Mouse (Mus musculus) urinary bladder, postnatal 10 days (tissue): ENCODE results near the gene Vmn2r83.
"Not testable (repeated sequence)": the region's sequence is repeated elsewhere in the genome, so short reads cannot be mapped to it uniquely, and the experiment has no call there.

Source experiments
- DNase-seq: peaks from one replicate; pipeline ENCODE4 v3.0.0; 2022; ENCODE audit warnings: low spot score

Vmn2r83 gene

DNA sequence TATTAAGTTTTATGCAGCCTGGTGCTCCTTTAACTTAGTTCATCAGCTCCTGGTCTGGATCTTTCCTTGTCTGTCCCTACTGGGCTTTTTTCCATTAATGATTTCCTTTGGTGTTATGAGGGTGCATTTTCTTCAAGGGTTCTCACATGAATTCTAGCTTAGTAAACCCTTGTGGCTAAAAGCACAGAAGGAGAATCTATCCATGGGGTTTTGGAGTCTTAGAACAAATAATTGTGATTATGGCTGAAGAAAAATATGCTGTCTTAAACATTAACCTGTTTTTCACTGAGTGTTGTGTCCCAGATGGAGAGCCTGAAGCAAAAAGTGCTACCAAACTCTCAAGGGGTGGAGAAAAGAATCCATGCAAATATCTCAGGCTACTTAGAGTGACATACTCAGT is at the start of gene Vmn2r83:
Gene Vmn2r83 (plus strand): TSS at position 301 of the 400 bp plus-strand sequence.
- DNase-seq: no peak

DNA sequence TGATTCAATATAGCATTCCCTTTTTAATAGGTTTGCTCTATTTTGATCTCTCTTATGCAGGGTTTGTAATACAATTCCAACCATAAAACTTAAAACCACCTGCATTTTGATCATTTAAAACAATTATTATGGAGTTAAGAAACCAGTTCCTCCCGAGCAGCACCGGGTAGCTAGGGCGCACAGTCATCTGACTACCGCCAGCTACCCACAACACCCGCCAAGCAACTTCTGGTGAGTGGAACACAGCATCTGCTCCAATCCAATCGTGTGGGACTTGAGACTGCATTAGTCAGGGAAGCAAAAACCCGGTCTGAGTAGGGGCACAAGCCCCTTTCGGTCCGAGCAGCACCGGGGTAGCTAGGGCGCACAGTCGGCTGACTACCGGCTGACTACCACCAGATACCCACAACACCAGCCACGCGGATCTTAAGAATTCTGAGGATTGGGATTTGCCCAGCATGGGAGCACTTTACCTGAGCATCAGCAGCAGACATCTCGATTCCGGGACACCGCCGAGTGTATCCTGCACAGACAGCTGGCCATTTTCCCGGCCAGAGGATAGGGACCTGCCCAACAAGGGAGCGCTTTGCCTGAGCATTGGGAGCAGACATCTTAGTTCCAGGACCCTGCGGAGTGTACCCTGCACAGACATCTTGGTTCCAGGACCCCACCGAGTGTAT is 33.2 kb upstream of the Vmn2r83 start:
- DNase-seq: not testable (repeated sequence)

GRCm38 (mm10) chr10:79495886-79496285 is 27.4 kb downstream of the Vmn2r83 start:
- no peak for DNase-seq

DNA sequence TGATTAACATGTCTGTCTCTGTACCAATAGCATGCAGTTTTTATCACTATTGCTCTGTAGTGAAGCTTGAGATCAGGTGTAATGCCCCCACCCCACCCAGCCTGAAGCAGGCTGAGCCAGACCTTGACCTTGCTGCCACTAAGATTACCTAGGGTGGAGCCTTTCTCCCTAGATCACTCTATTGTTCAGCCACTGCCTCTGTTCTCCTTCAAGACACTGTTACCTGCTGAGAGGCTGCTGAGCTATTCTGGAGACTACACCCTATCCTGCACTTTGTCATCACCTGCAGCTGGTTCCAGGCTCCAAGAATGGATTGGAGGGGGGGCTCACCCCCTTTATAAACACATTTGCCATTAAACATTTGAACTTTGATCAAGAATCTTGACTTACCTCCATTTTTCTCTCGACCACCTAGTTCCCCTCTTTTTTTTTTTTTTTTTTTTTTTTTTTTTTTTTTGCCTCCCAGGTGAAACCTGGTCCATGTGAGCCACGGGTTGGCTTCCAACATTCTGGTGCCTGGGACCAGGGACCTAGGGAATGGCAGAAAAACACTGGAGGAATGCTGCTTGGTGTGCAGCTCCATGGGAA is 28.3 kb downstream of the Vmn2r83 start:
- no peak for DNase-seq

- DNase-seq: no peak
Measured at GRCm38 (mm10) chr10:79502830-79503644, 34.5 kb downstream of the Vmn2r83 start.

DNA sequence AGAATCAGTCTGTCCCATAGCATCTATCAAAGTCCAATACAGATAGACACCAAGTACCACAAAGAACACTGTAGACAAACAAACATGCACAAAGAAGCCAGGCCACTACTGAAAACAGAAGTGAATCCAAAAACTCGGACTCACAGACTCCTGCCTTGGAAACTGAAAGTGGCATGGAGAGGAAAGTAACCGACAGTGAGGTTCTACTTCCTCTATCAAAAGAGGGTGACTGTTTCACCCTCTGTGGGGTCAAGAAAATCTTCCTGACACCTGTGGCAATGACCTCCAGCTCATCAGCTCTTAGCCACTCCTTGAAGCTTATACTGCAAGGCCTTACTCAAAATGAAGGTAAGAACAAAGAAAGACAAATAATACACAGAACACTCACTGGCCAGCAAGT is 38.2 kb downstream of the Vmn2r83 start:
- DNase-seq: no peak

GRCm38 (mm10) chr10:79524433-79524832 is 55.9 kb downstream of the Vmn2r83 start:
- no peak for DNase-seq

DNA sequence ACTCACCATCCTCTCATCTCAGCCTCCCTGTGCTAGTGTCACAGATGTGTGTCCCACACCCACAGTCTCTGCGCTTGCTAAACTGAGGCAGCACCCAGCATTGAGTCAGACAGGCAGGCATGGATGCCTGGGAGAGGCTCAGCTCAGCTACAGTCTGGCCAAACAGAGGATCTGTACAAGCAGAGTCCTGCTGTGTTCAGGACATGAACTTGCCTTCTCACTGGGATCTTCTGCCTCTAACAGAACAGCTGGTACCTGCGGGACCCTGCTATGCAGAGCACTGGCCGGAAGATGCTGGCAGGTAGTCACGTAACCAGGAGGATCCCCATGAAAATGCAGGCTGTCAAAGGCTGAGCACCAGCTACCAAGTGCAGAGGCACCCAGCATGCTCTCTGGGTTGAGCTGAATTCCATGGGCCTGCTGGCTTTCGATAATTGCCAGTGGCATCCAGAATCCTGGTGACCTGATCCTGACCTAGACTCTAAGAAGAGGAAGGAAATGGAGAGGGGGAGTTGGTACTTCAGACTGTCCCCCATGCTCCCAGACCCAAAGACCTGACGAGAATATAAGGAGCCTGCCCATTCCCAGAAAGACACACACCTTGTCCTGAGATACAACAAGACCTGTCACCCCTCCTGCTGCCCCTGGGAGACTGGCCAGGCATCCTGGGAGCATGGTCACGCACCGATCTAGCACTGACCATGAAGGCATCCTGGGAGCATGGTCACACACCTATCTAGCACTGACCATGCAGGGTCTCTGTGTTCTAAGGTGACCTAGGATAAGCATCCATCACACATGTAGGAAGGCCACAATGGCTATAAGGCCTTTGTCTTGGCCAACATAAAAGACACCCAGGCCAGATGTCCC is 57.2 kb downstream of the Vmn2r83 start:
- DNase-seq: no peak

- no peak for DNase-seq
Measured at GRCm38 (mm10) chr10:79526661-79527452, 58.3 kb downstream of the Vmn2r83 start.

GRCm38 (mm10) chr10:79527453-79527845 is 58.9 kb downstream of the Vmn2r83 start:
- no peak for DNase-seq

- no peak for DNase-seq
Measured at GRCm38 (mm10) chr10:79528081-79528480, 59.5 kb downstream of the Vmn2r83 start.

DNA sequence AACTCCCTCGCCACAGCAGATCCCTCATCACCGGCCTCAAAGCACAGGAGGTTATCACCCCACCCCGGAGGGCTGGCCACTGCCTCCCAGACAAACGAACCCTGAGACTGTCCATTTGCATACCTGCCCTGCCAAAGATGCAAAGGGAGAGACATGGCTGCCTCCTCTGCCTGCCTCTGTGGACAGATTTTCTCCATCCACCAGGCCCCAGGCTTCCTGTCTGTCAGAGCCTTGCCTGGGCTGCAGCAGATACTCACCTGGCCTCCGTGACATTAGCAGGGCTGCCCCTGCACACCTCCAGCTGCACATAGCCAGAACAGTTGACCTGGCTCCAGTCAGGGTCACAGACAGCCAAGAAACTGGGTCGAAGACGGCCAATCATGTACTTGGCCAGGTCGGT is 61.7 kb downstream of the Vmn2r83 start:
- peak; percentile 7 for DNase-seq

DNA sequence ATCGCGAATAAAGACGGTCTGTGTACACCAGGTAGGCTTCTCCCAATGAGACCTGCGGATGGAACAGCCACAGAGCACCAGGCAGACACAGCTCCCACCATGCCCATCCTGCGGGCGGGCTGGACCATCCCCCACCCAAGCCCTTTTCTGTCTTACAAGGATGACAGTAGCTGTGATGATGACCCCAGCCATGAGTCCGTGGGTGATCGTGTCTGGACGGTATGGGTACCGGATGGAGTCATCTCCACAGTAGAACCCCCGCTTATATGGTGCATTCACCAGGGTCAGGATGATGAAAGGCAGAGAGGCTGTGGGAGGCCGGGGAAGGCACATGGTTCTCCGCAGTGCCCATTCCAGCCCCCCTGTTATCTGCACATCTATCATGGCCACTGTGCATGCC is 62.2 kb downstream of the Vmn2r83 start:
- DNase-seq: peak; percentile 7

GRCm38 (mm10) chr10:79531593-79531992 is 63.1 kb downstream of the Vmn2r83 start:
- DNase-seq: peak; percentile 7

DNA sequence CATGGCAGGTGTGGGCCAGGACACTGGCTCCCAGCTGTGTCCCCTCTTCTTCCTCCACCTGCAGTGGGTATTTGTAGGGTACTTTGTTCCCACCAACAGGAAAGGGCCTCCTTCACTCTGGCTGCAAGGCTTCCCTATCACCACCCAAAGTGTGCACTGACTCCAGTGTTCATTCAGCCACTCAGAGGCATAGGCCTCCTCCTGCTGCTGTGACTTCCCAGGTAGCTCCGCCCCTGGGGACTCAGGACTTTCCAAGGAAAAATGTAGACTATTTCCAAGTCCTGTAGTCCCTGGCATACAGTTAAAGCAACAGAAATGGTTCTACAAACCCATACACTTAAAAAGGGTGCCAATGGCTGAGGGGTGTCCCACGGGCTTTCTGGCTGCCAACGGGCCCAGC is 64.1 kb downstream of the Vmn2r83 start:
- peak; percentile 6 for DNase-seq

DNA sequence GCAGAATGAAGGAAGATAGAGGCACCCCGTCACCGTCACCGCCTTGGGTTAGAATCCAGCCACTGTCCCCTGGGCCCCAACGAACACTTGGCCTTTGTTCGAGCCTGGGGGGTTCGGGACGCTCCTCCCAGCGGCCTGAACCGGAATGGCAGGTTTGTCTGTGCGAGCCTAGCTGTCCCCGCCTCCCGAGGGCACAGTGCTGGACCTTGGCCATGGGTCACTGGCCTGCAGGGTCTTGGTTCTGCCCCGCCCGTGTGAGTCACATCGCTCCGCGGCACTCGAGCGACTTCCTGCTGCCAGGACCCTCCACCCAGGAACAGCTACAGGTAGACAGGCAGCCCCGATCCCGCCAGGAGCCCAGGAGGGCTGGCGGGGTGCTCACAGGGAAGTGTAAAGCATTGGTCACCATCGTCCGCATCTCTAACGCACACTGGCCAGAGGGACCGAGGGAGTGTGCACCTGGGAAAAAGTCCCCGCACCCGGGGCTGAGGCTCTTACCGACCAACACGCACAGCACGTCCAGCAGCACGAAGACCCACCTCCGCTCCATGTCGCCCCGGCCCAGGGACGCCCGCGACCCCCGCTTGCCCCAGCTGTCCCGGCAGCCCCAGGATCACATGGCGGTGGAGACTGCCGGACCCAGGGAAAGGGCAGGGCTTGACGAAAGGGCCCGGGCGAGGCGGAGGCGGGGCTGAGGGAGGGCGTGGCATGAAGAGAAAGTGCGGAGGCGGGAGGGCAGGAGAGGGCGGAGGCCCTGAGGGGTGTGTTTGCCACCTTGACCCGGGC is 64.8 kb downstream of the Vmn2r83 start, which contains the start of gene Plpp2:
Gene Plpp2 (minus strand): TSS at position 671 of the 786 bp plus-strand sequence.
- peak; percentile 33 for DNase-seq

DNA sequence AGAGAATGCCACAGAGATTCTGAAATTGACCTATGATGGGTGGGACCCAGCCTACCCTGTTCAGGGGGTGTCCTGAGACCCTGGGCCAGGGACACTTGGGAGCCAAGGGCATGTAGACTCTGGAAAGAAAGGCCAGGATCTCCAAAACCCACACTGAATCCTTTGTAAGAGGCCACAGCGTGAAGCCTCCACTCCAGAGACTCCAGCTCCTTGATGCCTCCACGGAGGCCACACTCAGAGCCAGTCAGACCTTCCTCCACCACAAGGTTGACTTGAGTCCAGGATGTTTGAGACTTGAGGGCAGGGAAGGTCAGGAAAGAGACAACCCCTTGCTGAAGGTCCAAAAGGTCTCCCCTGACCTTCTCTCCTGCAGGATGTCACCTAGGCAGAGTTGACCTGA is 65.9 kb downstream of the Vmn2r83 start:
- no peak for DNase-seq

GRCm38 (mm10) chr10:79535431-79535830 is 66.9 kb downstream of the Vmn2r83 start:
- DNase-seq: no peak

- no peak for DNase-seq
Measured at GRCm38 (mm10) chr10:79536461-79537080, 68.0 kb downstream of the Vmn2r83 start.

GRCm38 (mm10) chr10:79537271-79537670 is 68.7 kb downstream of the Vmn2r83 start:
- DNase-seq: peak; percentile 7
